Mouse (Mus musculus) B cell, adult 2 months (primary cell): Measurements from ENCODE around the gene Creb1.

Experiments
- DNase-seq, 2 experiments: peaks; one replicate each; pipeline ENCODE4 v3.0.0; 2022

Gene Creb1

GRCm38 (mm10) chr1:64532589-64533470 lies at the start of gene Creb1:
Gene Creb1 (plus strand): TSS chr1:64532645.
- peak; percentile 95 to 96 for DNase-seq

- no peak for DNase-seq
These were observed 43.9 kb upstream of the Creb1 start for GRCm38 (mm10) chr1:64488521-64489029.

- DNase-seq: no peak
These were observed 35.6 kb upstream of the Creb1 start for GRCm38 (mm10) chr1:64496803-64497202.

- no peak for DNase-seq
These were observed 30.9 kb upstream of the Creb1 start for GRCm38 (mm10) chr1:64501382-64502140.

- DNase-seq: no peak
These were observed 23.9 kb upstream of the Creb1 start for GRCm38 (mm10) chr1:64508479-64509096.

- no peak for DNase-seq
These were observed 22.8 kb upstream of the Creb1 start for GRCm38 (mm10) chr1:64509678-64510077.

- DNase-seq: no peak
These were observed 18.3 kb upstream of the Creb1 start for GRCm38 (mm10) chr1:64514184-64514583.

GRCm38 (mm10) chr1:64516593-64516992 lies 15.9 kb upstream of the Creb1 start:
- DNase-seq: no peak

- no peak for DNase-seq
These were observed 14.0 kb upstream of the Creb1 start for GRCm38 (mm10) chr1:64518480-64518879.

GRCm38 (mm10) chr1:64519345-64519744 lies 13.1 kb upstream of the Creb1 start:
- DNase-seq: no peak

GRCm38 (mm10) chr1:64519901-64520300 lies 12.5 kb upstream of the Creb1 start:
- no peak for DNase-seq

GRCm38 (mm10) chr1:64521734-64522133 lies 10.7 kb upstream of the Creb1 start:
- DNase-seq: no peak

- no peak for DNase-seq
These were observed 9.8 kb upstream of the Creb1 start for GRCm38 (mm10) chr1:64522637-64523036.

GRCm38 (mm10) chr1:64523117-64523516 lies 9.3 kb upstream of the Creb1 start:
- no peak for DNase-seq

GRCm38 (mm10) chr1:64524661-64525060 lies 7.8 kb upstream of the Creb1 start:
- peak in 1 of 2 experiments; percentile 19 for DNase-seq

GRCm38 (mm10) chr1:64527626-64528025 lies 4.8 kb upstream of the Creb1 start:
- peak; percentile 35 to 42 for DNase-seq

- DNase-seq: peak; percentile 67 to 68
These were observed 2.6 kb upstream of the Creb1 start for GRCm38 (mm10) chr1:64529781-64530315.

- DNase-seq: peak in 1 of 2 experiments; percentile 15
These were observed 897 bp upstream of the Creb1 start for GRCm38 (mm10) chr1:64531548-64531947.

- DNase-seq: no peak
These were observed 350 bp upstream of the Creb1 start for GRCm38 (mm10) chr1:64532067-64532523.

- peak; percentile 62 to 72 for DNase-seq
These were observed 1.3 kb downstream of the Creb1 start for GRCm38 (mm10) chr1:64533471-64534443.

GRCm38 (mm10) chr1:64538837-64539367 lies 6.5 kb downstream of the Creb1 start:
- DNase-seq: no peak
